Mouse (Mus musculus) small intestine, adult 2 months (tissue): ENCODE measurements around the gene Gm26938.

ENCODE experiments used
- CTCF ChIP-seq: fragments of 200-500 bp; IDR thresholded peaks from 2 replicates; pipeline ENCODE4 v1.5.1; 2012; ENCODE audit warnings: low read depth, mild to moderate bottlenecking, control low read depth, inconsistent platforms, low read length, moderate library complexity, mixed read lengths; ENCODE audit not compliant: insufficient replicate concordance, insufficient read length; ENCODE audit errors: extremely low read depth
- POLR2A ChIP-seq: fragments of 200-500 bp; IDR thresholded peaks from 2 replicates; pipeline ENCODE4 v1.6.1; 2012; ENCODE audit warnings: low read depth, mild to moderate bottlenecking, control low read depth, inconsistent platforms, low read length, moderate library complexity

DNA sequence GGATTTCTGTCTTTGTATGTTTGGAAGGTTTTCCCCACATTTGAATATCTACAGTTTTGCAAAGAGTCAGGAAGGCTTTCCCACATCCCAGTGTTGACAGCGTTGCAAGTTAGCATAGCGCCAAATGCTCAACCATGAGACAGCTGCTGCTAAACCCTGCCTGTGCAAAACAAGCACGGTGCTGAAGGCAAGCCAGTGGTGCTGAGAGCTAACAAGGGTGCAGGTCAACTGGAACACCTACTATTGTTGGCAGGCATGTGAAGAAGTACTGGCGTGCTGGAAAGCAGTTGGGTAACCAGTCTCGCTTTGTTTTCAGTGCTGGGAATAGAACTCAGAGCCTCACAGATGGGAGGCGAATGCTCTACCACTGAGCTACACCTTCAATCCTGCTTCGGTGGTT lies 9.5 kb upstream of the Gm26938 start:
- no peak for TF ChIP-seq CTCF
- no peak for TF ChIP-seq POLR2A
